Mouse (Mus musculus) mouse trophoblast stem cell (cell line): ENCODE results near the gene Dcaf8.

ENCODE experiments used
- in situ Hi-C, 2 experiments: fragments of 300-500 bp; cut with MseI, MboI; formaldehyde crosslinking; loops; 2 replicates in 1 of 2; 3 replicates in 1 of 2; pipeline ENCODE4 v1.15.1; 2025

The Dcaf8 gene

DNA sequence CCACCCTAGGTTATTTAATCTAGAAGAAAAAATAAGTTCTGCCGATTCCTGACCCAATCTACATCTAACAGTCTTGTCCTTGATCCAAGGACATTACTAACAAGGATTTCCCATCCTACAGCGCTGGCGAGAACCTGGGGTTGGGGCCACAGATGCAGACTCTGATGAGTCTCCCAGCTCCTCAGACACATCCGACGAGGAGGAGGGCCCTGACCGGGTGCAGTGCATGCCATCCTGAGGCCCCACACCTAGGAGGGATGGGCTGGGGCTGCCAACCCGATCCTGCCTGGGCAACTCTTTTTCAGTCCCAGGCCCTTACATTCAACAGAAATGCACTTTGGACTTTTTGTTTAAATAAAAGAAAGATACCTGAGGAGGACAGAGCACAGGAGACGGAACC lies 46.6 kb downstream of the Dcaf8 start:
- in situ Hi-C loops, result no loop called here

DNA sequence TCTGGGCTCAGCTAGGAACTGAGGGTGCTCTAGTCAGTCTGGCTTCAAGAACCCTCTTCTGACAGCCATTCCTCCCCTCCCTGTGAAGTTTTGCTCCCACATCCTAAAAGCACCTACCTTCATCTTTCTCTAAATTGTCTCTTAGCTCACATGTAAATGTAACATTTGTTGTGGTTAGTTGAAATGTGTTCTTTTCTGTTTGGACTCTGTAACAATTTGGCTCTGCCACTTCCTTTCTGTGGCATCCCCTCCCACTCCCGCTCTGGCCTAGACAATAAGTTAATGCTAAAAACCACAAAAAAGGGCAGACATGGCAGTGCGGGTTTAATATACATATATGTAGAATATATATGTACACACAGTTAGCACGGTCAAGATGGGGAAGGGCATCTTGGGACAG lies 49.3 kb downstream of the Dcaf8 start:
- in situ Hi-C loops, result no loop called here

DNA sequence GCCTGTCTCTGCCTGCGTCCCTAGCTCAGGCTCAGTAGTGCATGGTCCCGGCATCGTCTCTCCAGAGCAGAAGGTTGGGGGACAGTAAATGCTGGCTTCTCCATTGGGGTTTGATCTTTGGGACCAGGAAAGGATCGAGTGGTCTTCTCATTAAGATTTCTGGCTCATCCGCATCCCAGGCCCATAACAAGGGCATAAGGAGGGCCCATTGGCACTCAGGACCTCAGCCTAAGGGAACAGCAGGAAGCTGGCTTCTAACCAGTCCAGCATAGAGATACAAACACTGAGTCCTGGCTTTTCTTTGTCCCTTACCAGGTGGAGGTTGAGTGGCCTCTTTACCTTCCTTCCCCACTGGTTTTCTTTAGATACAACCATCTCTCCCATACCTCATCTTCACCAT lies 50.0 kb downstream of the Dcaf8 start:
- in situ Hi-C loops, result no loop called here

DNA sequence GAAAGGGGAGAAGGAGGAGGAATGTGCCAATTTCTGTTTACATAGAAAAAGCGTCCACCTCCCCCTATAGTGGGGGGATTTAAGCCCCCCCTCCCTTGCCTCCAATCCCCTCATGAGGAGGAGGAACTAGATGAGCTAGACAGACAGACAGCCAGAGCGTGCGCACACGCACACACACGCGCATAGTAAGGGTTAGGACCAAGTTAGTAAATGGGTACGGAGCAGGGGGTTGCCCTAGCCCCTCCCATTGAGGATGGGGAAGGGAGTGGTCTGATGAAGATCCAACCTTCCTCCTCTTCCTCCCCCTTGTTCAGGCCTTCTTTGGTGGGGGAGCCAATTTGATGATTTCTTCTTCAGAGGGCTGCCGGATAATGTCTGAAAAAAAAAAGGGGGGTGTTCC lies 50.4 kb downstream of the Dcaf8 start:
- in situ Hi-C loops, result no loop called here

DNA sequence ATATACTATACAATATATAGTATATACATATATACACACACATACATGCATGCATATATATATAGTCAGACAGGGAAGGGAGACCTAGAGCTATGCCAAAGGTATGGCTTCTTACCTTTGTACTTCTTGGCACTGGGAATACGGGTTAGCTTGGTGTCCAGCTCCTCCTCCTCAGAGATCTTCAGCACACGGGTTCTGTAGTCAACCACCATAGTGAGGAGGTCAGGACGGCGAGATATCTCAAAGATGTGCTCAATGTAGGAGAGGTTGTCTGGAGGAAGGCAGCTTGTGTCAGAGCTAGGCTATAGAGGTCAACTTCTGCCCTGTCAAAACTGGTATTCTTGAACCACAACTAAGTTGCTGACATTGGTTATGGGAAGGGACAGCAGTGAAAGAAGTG lies 51.1 kb downstream of the Dcaf8 start:
- in situ Hi-C loops, result no loop called here

DNA sequence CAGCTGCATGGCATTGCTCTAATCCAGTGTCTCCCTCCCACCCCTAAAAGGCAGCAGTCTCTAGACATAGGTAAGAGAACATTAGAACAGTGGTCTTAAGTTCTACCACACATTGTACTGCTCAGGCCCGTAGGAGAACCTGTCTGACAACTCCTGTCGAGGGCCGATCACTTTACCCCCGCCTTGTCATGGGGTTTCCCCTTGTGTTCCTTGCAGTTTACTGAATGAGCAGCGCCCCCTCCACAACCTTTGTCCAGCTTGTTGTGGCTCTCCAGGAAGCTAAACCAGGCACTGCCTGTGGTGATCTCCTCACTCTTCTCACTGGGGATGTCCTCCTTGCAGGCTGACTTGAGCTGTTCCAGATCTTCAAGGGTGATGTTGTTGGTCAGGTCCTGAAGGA lies 52.3 kb downstream of the Dcaf8 start:
- in situ Hi-C loops, result loop anchor here in 1 of 2 experiments (10.0 kb wide), 1 partner anchor 105 kb away; no protein-coding TSS in a partner anchor

DNA sequence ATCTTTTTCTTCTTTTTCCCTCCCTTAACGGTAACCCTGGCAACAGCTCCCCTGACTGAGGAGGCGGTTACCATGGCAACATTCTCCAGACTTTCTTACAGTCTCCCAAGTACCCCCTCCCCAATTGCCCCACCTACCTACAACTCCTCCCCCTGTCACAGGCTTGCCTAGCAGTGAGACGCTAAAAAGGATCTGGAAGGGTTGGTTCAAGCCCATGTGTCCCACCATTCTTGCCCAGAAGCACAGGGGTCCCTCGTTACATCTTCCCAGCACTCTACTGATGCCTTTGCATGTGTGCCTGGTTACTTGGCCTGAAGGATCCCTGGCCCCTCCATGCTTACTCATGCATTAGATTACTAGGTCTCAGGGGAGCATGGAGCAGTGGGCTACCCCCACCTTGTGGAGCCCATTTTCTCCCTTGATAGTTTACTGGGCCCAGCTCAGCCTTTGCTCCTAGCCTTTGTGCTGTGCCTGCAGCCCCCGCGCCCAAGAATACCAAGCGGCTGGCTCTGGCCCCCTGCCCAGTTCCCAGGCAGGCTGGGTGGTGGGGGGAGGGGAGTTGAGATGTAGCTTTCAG lies 53.1 kb downstream of the Dcaf8 start:
- in situ Hi-C loops, result loop anchor here in 1 of 2 experiments (10.0 kb wide), 1 partner anchor 104 kb away; no protein-coding TSS in a partner anchor

DNA sequence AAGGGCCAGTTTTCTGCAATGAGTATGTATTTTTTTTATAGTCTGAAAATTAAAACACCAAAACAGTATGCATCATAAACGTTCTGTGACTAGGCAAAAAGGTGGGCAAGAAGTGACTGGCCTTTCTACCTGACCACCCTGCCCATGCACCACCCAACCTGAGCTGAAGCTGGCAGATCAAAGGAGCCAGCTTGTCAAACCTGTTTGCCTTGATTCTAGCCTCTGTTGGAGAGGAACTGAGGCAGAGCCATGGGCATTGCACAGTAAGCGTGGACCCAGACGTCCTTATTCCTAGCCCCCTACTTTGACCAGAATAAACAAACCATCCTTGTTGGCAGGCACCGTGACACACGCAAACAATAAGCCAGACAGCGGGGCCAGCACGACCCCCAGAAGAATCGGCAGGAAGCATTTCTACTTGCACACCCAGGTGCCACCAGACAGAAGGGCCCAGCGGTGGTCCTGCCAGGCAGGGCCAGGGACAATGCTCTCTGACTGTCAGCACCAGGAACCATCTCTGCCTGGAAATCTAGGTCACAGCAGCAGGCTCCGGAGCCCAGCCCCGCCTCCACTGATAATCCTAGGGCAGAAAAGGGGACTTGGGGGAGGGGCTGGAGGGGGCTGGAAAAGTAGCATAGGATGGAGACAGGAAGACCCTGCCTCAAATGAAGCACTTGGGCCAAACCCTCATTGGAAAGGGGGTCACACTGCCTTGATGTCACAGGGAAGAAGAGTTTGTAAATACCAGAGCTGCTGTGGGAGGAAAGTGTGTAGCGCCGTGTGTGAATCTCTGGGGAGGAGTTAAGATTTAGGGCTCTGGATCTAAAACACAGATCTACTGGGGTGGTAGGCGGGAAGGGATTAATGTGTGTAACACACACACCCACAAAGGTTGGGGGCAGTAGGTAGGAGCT lies 54.3 kb downstream of the Dcaf8 start:
- in situ Hi-C loops, result loop anchor here in 1 of 2 experiments (10.0 kb wide), 1 partner anchor 103 kb away; no protein-coding TSS in a partner anchor

DNA sequence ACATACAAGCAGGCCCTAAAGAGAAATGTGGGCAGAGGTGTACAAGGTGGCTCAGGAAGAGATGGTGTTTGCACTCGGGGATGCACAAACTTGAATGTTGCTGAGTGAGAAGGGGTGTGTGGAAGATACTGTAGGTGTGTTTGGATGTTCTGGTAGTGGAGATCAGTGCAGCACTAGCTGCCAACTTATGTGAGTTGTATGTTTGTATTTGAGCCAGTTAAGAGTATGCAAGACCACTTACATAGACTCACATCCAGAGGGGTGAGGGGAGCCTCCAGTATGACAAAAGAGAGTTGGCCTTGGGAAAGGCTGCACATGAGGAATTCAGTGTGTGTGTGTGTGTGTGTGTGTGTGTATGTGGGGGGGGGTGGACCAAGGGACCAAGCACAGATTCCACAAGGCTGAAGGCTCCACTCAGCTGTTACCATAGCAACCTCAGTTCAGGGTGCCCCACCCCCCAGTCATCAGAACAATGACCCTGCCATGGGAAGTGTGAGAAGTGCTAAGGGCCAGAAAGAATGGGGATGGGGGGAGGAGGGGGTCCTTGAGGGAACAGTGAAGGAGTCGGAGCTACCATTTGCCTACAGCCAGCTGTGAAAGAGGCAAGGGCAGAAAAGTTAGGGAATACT lies 55.1 kb downstream of the Dcaf8 start:
- in situ Hi-C loops, result loop anchor here in 1 of 2 experiments (10.0 kb wide), 1 partner anchor 102 kb away; no protein-coding TSS in a partner anchor

DNA sequence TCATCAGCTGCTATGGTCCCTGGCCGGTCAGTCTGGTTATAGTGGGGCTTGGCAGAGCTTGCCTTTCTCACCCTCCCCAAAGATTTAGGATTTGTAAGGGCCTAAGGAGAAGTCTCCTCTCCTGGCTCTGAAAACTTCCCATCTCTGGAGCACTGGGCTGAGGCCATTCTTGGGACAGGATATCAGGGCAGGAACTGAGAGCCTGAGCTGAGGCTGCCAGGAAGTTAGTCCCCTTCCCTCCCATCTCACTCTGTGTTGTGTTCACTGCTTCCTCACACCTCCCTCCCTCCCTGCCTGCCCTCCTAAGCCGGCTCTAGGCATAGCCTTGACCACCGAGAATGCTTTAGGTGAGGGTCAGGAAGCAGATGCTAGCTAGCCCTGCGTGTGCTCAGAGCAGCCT lies 55.7 kb downstream of the Dcaf8 start:
- in situ Hi-C loops, result loop anchor here in 1 of 2 experiments (10.0 kb wide), 1 partner anchor 101 kb away; no protein-coding TSS in a partner anchor

DNA sequence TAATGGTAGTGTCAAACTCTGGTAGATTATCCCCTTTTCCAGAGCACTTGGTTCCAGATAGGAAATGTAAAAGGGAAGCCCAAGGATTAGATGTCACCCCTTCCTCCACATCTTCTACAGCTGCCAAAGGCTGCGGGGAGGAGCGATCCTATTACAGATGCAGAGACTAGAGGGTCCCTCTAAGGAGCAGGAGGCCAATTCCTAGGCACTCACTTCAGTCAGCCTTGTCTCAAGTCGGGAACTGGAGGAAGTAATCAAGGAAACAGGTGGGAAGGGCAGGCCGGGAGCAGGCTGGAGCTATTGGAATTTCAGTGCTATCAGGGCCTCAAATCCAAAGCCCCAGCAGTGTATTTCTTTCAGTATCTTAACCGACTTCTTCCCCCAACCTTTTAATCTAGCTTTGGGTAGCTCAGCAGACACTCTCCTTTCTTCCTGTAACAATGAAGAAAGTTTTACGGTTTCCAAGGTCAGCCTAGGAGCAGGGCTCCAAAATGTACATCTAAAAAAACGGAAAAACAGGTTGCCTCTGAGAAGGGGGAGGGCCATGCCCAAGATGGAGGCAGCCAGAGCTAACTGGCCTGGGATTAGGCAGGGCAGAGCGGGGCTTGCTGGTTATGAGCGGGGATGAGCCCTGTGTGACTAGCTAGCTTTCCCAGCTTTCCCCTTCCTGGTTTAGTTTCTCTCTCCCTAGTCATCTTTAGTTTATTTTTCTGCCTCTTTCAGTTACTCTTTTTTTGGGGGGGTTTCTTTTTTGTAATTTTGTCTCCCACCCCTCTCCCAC lies 56.3 kb downstream of the Dcaf8 start:
- in situ Hi-C loops, result loop anchor here in 1 of 2 experiments (10.0 kb wide), 1 partner anchor 101 kb away; no protein-coding TSS in a partner anchor

DNA sequence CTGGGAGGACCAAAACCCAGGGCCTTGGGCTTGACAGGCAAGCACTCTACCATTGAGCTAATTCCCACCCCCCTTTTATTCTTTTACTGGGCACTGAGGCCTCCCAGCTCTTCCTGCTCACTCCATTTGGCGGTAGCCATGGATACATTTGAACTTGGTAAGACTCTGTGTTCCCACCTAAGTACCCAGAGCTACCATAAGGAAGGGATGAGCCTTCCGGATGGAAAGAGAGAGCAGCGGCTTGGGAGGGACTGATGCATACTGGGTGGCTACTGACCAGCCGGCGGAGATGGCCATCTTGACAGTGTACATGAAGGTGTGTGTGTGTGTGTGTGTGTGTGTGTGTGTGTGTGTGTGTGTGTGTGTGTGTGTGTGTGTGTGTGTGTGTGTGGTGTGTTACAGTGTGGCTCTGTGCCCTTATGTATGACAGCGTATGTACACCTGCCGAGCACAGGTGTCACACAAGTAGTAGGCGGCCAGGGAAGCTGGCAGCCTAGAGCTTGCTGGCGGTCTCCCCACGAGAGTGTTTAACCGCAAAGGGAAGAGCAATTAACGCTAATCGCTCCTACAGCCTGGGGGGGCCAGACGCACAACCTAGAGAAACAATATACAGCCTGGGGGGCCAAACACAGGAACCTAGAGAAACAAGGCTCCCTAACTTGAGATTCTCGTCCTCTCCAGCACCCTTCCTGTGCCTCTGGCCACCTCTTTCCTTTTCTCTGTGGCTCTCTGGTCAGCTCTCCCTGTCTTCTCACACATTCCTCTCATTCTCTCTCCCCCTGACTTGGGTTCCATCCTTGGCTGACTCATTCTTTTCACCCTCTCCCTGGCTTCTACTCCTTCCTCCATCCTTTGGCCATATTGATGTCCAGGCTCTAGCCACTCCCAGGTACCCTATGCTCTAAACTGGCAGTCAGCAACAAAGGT lies 57.2 kb downstream of the Dcaf8 start:
- in situ Hi-C loops, result loop anchor here in 1 of 2 experiments (10.0 kb wide), 1 partner anchor 100 kb away; no protein-coding TSS in a partner anchor

DNA sequence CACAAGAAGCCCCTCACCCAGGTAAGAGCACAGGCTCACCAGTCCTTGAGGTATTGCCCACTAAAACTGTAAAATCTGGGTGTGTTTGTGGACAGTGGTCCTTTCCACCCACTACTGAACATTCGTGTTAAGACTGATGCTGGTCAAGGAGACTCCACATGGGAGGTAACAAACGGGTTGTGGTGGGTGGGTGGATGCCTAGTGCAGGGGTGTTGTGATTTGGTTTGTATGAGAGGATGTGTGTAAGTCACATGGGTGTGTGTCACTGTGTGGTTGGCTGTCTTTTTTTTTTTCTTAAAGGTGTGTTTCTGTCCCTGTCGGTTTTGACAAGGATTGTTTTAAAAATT lies 57.8 kb downstream of the Dcaf8 start:
- in situ Hi-C loops, result loop anchor here in 1 of 2 experiments (10.0 kb wide), 1 partner anchor 99 kb away; no protein-coding TSS in a partner anchor

DNA sequence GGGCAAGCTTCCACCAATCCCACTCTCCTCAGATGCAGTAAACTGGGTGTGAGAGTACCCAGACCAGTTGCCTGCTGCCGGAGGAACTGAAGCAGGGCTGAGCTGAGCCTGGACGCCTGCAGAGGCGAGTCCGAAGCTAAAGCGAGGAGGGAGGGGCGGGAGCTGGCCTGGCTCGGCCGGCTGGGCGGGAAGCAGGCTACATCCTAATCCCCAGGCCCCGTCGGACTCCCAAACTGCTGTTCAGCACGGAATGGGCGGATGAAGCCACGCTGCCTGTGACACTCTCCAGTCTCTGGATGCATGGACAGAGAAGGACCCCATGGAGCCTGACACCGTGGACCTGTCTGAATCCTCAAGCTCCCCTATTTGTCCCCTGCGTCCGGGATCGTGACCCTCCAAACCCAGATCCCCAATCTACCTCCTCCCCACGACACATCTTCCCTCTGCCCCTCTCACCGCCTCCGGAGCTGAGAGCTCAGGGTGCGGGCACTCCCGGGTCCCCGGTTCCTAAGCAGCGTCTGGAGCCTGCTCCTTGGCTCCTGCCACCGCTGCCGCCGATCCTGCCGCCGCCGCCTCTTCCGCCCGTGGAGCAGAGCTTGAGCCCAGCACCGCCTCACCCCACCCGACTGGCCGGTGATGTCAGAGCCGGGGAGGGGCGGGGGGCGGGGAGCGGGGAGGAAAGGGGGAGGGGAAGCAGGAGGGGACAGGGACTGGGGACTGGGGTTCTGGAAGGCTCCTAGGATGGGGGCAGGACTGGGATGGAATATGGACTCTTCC lies 58.4 kb downstream of the Dcaf8 start, which contains the start of gene Pea15a:
Pea15a (minus strand) TSS at position 664 of the 777 bp plus-strand sequence.
- in situ Hi-C loops, result loop anchor here in 1 of 2 experiments (10.0 kb wide), 1 partner anchor 98 kb away; no protein-coding TSS in a partner anchor

DNA sequence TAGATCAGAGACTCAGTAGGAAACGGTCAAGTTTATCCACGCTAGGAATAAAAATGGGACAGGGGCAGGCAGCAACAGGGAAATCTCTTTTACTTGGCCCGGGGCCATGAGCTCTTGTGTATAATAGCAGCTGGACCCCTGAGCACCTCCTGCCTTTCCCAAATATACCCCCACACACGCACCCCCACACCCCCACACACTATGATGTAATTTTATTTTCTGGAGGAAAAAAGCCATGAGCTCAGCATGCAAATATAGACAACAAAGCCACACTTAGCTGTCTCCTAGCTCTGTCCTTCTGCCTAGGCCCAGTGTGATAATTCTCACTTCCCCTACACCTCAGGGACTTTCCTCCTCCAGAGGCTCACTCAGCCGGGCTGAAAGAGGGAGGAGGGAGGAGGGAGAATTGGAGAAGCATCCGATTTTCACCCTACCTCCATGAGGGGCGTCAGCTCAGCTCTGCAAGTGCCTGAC lies 59.3 kb downstream of the Dcaf8 start:
- in situ Hi-C loops, result loop anchor here in 1 of 2 experiments (10.0 kb wide), 1 partner anchor 98 kb away; no protein-coding TSS in a partner anchor

DNA sequence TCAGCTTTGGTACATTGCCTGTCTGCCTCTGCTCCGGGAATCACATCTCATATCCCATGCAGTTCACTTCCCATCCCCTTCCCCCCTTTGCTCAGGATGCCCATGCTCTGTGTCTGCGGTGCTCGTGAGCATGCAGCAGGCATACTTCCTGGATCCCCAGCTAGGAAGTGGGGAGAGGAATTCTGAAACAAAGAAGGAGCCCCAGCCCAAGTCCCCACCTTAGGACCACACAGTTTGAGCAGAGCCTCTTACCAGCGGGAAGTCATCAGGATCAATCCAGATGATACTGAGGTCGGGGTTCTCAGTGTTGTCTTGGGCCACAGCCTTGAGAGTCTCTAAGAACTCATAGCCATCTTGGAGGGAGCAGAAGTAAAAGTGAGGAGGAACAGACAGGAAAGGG lies 64.9 kb downstream of the Dcaf8 start:
- in situ Hi-C loops, result no loop called here

DNA sequence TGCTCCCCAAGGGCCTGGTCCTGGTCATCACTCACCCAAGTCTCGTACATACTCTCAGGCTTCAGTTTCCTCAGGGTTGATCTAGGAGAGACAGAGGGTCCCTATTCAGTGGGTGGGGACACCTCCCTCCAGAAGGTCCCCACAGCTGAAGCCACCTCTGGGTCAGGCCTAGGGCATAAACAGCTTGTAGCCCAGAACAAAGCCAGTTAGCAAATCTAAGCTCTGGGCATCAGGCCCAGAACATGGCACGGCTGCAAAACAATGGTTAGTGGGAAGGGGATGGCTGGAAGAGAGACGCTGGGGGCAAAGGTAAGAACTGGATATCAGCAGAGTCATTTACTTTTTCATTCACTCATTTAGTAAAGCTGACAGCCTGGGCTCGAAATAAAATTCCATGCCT lies 65.9 kb downstream of the Dcaf8 start:
- in situ Hi-C loops, result no loop called here

DNA sequence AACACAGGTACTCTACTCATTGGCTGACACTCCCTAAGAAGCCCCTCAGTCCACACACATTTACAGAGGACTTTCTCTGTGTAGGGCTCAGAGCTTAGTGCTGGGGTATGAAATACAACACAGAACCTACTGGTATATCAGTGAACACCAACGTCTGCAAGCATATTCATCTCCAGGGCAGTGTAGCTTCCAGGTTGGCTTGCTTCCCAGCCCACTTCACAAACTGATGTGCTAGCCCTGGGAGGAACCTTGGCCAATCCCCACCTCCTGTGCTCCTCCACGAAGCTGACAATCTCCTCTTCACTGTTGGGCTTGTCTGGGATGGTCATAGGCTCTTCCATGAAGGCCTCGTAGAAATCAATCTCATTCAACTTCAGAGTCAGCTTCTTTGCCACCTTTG lies 66.9 kb downstream of the Dcaf8 start:
- in situ Hi-C loops, result no loop called here

DNA sequence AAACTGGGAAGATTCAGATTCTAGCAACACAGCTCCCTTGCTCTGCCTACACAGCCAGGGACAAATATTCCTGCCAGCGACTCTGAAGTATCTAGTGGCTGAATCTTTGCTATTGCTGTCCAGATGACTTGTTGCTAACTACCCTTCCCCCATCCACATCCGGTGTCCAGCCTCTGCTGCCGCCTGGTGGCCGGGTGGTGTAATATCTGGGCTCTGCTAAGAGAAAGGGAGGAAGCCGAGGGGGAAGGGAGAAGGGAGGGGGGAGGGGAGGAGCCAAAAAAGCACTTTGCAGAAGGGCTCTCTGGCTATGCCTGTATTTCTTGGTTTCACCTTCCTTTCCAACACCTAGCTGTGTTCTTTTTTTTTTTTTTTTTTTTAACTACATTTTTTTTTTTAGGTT lies 69.3 kb downstream of the Dcaf8 start:
- in situ Hi-C loops, result no loop called here
